In genomic region chr14:25468891-25469529, GRCm38 (mm10) we compare ENCODE assay signal across 9 mouse cellular contexts. TPM values are rescaled to one million over a fixed set of nuclear protein-coding genes. Genes with fewer than 3 reads are reported as not detected.
A peak's percentile ranks its signal among the peaks of the same experiment; 100 is the strongest.
DNase-seq lines count a peak whose midpoint lies in the region; ATAC-seq lines count a peak whose summit lies in the region.
"Had no signal": no experiment of that assay in that cellular context is flagged by ENCODE, and none has a peak within 500 bp of the region (broad histone marks: within the 10 kb centered on the region; RNA-seq: fewer than 3 reads in every experiment).

No protein-coding gene starts in this region.

- no peak overlapping the region for H3K4me2 ChIP-seq in heart, embryonic 13.5 days
- H3K4me2 ChIP-seq in lung, embryonic 15.5 days, result no peak overlapping the region
- H3K4me2 ChIP-seq in limb, embryonic 13.5 days (replicated peaks), result peak overlapping the region; percentile 14; the same call in 1 of the 2 replicates

- no peaks in the 10 kb centered on the region for H3K27me3 ChIP-seq in heart, embryonic 13.5 days (replicated peaks)
- no peaks in the 10 kb centered on the region for H3K27me3 ChIP-seq in lung, embryonic 15.5 days
- H3K27me3 ChIP-seq in embryonic facial prominence, embryonic 10.5 days (replicated peaks; ENCODE audit: low read depth, poor library complexity, severe bottlenecking), result no peaks in the 10 kb centered on the region
- no peaks in the 10 kb centered on the region for H3K27me3 ChIP-seq in limb, embryonic 13.5 days

- peak overlapping the region; percentile 48 for H3K9ac ChIP-seq in heart, embryonic 13.5 days
- H3K9ac ChIP-seq in lung, embryonic 15.5 days, result no peak overlapping the region
- no peak overlapping the region; the same call in 1 of the 2 replicates for H3K9ac ChIP-seq in limb, embryonic 13.5 days

- DNase-seq in heart, postnatal 25 days (ENCODE audit: low spot score), result no peak
- DNase-seq in lung, adult 18-20 months, result no peak
- DNase-seq in embryonic facial prominence, embryonic 10.5 days (ENCODE audit: low spot score), result no peak
- no peak for DNase-seq in left cerebral cortex, postnatal 36 days (ENCODE audit: low spot score in 2 of 2)

- intact Hi-C loops in heart, postnatal 25 days (cut with DNase I), result no loop called here
- intact Hi-C loops in left cerebral cortex, postnatal 36 days (cut with DNase I), result no loop called here

- H3K4me3 ChIP-seq in heart, embryonic 13.5 days, result no peak overlapping the region
- no peak overlapping the region for H3K4me3 ChIP-seq in lung, embryonic 15.5 days
- H3K4me3 ChIP-seq in embryonic facial prominence, embryonic 10.5 days, result no peak overlapping the region
- no peak overlapping the region for H3K4me3 ChIP-seq in limb, embryonic 13.5 days

- H3K36me3 ChIP-seq in heart, embryonic 13.5 days, result no peaks in the 10 kb centered on the region
- no peaks in the 10 kb centered on the region for H3K36me3 ChIP-seq in lung, embryonic 15.5 days
- peaks cover 1% of the 10 kb centered on the region; the same call in 1 of the 2 replicates for H3K36me3 ChIP-seq in embryonic facial prominence, embryonic 10.5 days (replicated peaks)
- H3K36me3 ChIP-seq in limb, embryonic 13.5 days, result peaks cover 12% of the 10 kb centered on the region; the same call in 1 of the 2 replicates

- H3K9me3 ChIP-seq in heart, embryonic 13.5 days, result no peaks in the 10 kb centered on the region
- no peaks in the 10 kb centered on the region for H3K9me3 ChIP-seq in lung, embryonic 15.5 days
- H3K9me3 ChIP-seq in embryonic facial prominence, embryonic 10.5 days, result no peaks in the 10 kb centered on the region
- no peaks in the 10 kb centered on the region for H3K9me3 ChIP-seq in limb, embryonic 13.5 days

- peak overlapping the region; percentile 95 for H3K27ac ChIP-seq in heart, embryonic 13.5 days (replicated peaks)
- H3K27ac ChIP-seq in lung, embryonic 15.5 days, result 0 out of 2 replicates have a peak overlapping the region, but pooled peaks have one; percentile 21
- H3K27ac ChIP-seq in embryonic facial prominence, embryonic 10.5 days (replicated peaks), result peak overlapping the region; percentile 44; the same call in 1 of the 2 replicates
- 0 out of 2 replicates have a peak overlapping the region, but pooled peaks have one; percentile 22 for H3K27ac ChIP-seq in limb, embryonic 13.5 days

- peaks cover 100% of the 10 kb centered on the region for H3K4me1 ChIP-seq in heart, embryonic 13.5 days
- peaks cover 90% of the 10 kb centered on the region for H3K4me1 ChIP-seq in lung, embryonic 15.5 days
- H3K4me1 ChIP-seq in embryonic facial prominence, embryonic 10.5 days, result peaks cover 100% of the 10 kb centered on the region
- H3K4me1 ChIP-seq in limb, embryonic 13.5 days, result peaks cover 98% of the 10 kb centered on the region

- ATAC-seq in heart, embryonic 13.5 days (ENCODE audit: extremely low read depth, insufficient number of reproducible peaks, low FRiP score, low TSS enrichment), result no peak
- ATAC-seq in lung, embryonic 15.5 days (ENCODE audit: borderline replicate concordance, extremely low read depth, low FRiP score, low TSS enrichment), result no peak
- no peak for ATAC-seq in limb, embryonic 13.5 days (ENCODE audit: low FRiP score, low read depth)
- ATAC-seq in monocyte, adult 5-6 weeks (replicated peaks; ENCODE audit: insufficient number of reproducible peaks, low FRiP score, low TSS enrichment, poor library complexity, severe bottlenecking), result no peak
- ATAC-seq: lung, postnatal 0 days had no signal

- WGBS in heart, embryonic 13.5 days, result 71% methylated on average over 7 of the region's 7 CpGs
- WGBS in lung, embryonic 15.5 days, result 57% methylated on average over 7 of the region's 7 CpGs
- 81% methylated on average over 7 of the region's 7 CpGs for WGBS in embryonic facial prominence, embryonic 10.5 days
- 55% methylated on average over 7 of the region's 7 CpGs for WGBS in limb, embryonic 13.5 days

RNA-seq across cellular contexts. Expression of gene Zmiz1, which starts 10.0 kb away (rescaled TPM):
- 25.1 and 25.7 TPM in 2 replicates for polyA plus RNA-seq in heart, embryonic 13.5 days (2015; fragmentation: Nextera tagmentation; extraction: Ambion mirVana)
- total RNA-seq in heart, postnatal 25 days (2021), result 10 to 100 TPM; 40.2 to 49.9 TPM
- polyA plus RNA-seq in lung, embryonic 15.5 days (2015; fragmentation: Nextera tagmentation; extraction: Ambion mirVana), result 19.8 and 23.8 TPM in 2 replicates
- 42.8 and 45.6 TPM in 2 replicates for polyA plus RNA-seq in embryonic facial prominence, embryonic 10.5 days (2016; fragmentation: Nextera tagmentation; extraction: Ambion mirVana)
- 66.7 and 68.6 TPM in 2 replicates for polyA plus RNA-seq in limb, embryonic 13.5 days (2015; fragmentation: Nextera tagmentation; extraction: Ambion mirVana)
- total RNA-seq in monocyte, adult 5-6 weeks (2017), result 18.2 to 63.6 TPM (median 22.9 TPM) in 3 replicates
- 100 to 1,000 TPM in 1 of 2 experiments, 10 to 100 TPM in 1; 83.9 to 111 TPM for total RNA-seq in left cerebral cortex, postnatal 36 days (2021)

Comparison
In these comparisons a context has a peak if more than half of its experiments do, and no peak if none do; other contexts are left out.
1. H3K27ac ChIP-seq: peak in every context shown above with its lines; median percentile 95 in heart, embryonic 13.5 days; 44 in embryonic facial prominence, embryonic 10.5 days; 22 in limb, embryonic 13.5 days; 21 in lung, embryonic 15.5 days.